In genomic region chr9:70843270-70843669, GRCm38 (mm10) we compare ENCODE assay signal across 13 mouse cellular contexts.
A peak's percentile ranks its signal among the peaks of the same experiment; 100 is the strongest.
DNase-seq lines count a peak whose midpoint lies in the region; ATAC-seq and TF ChIP-seq lines count a peak whose summit lies in the region.
"Had no signal": no experiment of that assay in that cellular context is flagged by ENCODE, and none has a peak within 500 bp of the region (broad histone marks: within the 10 kb centered on the region; RNA-seq: fewer than 3 reads in every experiment).

No protein-coding gene starts in this region.

- no peaks in the 10 kb centered on the region for H3K9me3 ChIP-seq in heart, embryonic 14.5 days (ENCODE audit: control insufficient read depth, low read length)
- no peaks in the 10 kb centered on the region for H3K9me3 ChIP-seq in lung, embryonic 14.5 days (ENCODE audit: low read depth, low read length)
- H3K9me3 ChIP-seq: forebrain, embryonic 13.5 days; midbrain, embryonic 10.5 days had no signal

- H3K9ac ChIP-seq in heart, embryonic 14.5 days (ENCODE audit: low read length): no peak overlapping the region
- no peak overlapping the region for H3K9ac ChIP-seq in lung, embryonic 14.5 days
- H3K9ac ChIP-seq: forebrain, embryonic 13.5 days had no signal

- TF ChIP-seq POLR2A in bone marrow macrophage, adult 2 months (IDR thresholded peaks at IDR 0.05; ENCODE audit: borderline replicate concordance, low read depth, low read length): no peak
- no peak for TF ChIP-seq POLR2A in small intestine, adult 2 months (IDR thresholded peaks at IDR 0.05; ENCODE audit: low read depth, low read length)

- no peak overlapping the region for H3K4me3 ChIP-seq in heart, embryonic 14.5 days (ENCODE audit: control insufficient read depth in 1 of 2, insufficient read depth in 1 of 2, low read depth in 1 of 2, low read length in 2 of 2)
- no peak overlapping the region for H3K4me3 ChIP-seq in lung, embryonic 14.5 days (ENCODE audit: low read depth, low read length)
- H3K4me3 ChIP-seq in bone marrow macrophage, adult 2 months (ENCODE audit: insufficient read depth, low read length): no peak overlapping the region
- no peak overlapping the region for H3K4me3 ChIP-seq in small intestine, adult 2 months (ENCODE audit: low read depth, low read length)
- H3K4me3 ChIP-seq: forebrain, embryonic 13.5 days; midbrain, embryonic 10.5 days had no signal

- H3K4me1 ChIP-seq in heart, embryonic 14.5 days (ENCODE audit: control insufficient read depth in 2 of 2, insufficient read depth in 2 of 2, low read length in 2 of 2): peaks cover 28 to 45% of the 10 kb centered on the region in 2 experiments
- H3K4me1 ChIP-seq in lung, embryonic 14.5 days (ENCODE audit: insufficient read depth): peaks cover 23% of the 10 kb centered on the region; the same call in 1 of the 2 replicates
- peaks cover 47% of the 10 kb centered on the region for H3K4me1 ChIP-seq in bone marrow macrophage, adult 2 months (ENCODE audit: control insufficient read depth, insufficient read depth, low read length)
- H3K4me1 ChIP-seq in small intestine, adult 2 months (ENCODE audit: control insufficient read depth, insufficient read depth, insufficient read length, low read length): peaks cover 22% of the 10 kb centered on the region

- H3K4me2 ChIP-seq in heart, embryonic 14.5 days (ENCODE audit: low read length): no peak overlapping the region
- H3K4me2 ChIP-seq in lung, embryonic 14.5 days: no peak overlapping the region
- H3K4me2 ChIP-seq: forebrain, embryonic 13.5 days had no signal

- DNase-seq in heart, postnatal 36 days: no peak
- DNase-seq in lung, embryonic 14.5 days: no peak
- DNase-seq in lung, postnatal 10 days: no peak
- no peak for DNase-seq in adrenal gland, adult (ENCODE audit: inconsistent age in 2 of 2, low spot score in 1 of 2)
- no peak for DNase-seq in left cerebral cortex, postnatal 36 days (ENCODE audit: low spot score in 2 of 2)
- DNase-seq: cerebellum, adult 11 months; gastrocnemius, postnatal 36 days; kidney, adult 9 months had no signal

- no peak for ATAC-seq in heart, embryonic 14.5 days (ENCODE audit: insufficient number of reproducible peaks, insufficient read depth, low FRiP score, low read depth)
- ATAC-seq in lung, embryonic 14.5 days (ENCODE audit: insufficient read depth): no peak
- ATAC-seq: forebrain, embryonic 13.5 days had no signal

- peak; percentile 35 for TF ChIP-seq CTCF in lung, embryonic 14.5 days (IDR thresholded peaks at IDR 0.05; ENCODE audit: low read depth)
- TF ChIP-seq CTCF in bone marrow macrophage, adult 2 months (IDR thresholded peaks at IDR 0.05; ENCODE audit: low read depth, low read length): no peak
- TF ChIP-seq CTCF in small intestine, adult 2 months (IDR thresholded peaks at IDR 0.05; ENCODE audit: extremely low read depth, insufficient read length, insufficient replicate concordance, low read depth, low read length): peak; percentile 5; the same call in 1 of the 2 replicates

- H3K27ac ChIP-seq in heart, embryonic 14.5 days (replicated peaks in 1 of 2; ENCODE audit: control insufficient read depth in 1 of 2, insufficient read depth in 1 of 2, low read depth in 2 of 2, low read length in 2 of 2): peak overlapping the region; percentile 34 to 46; a peak in 3 of 4 replicates
- peak overlapping the region; percentile 32; the same call in 1 of the 2 replicates for H3K27ac ChIP-seq in lung, embryonic 14.5 days (ENCODE audit: low read depth)
- peak overlapping the region; percentile 64 for H3K27ac ChIP-seq in bone marrow macrophage, adult 2 months (ENCODE audit: insufficient read depth, low read depth, low read length)
- 0 out of 2 replicates have a peak overlapping the region, but pooled peaks have one; percentile 59 for H3K27ac ChIP-seq in small intestine, adult 2 months (ENCODE audit: insufficient read depth, low read depth, low read length)
- H3K27ac ChIP-seq: forebrain, embryonic 13.5 days; midbrain, embryonic 10.5 days had no signal

- no peaks in the 10 kb centered on the region for H3K27me3 ChIP-seq in heart, embryonic 14.5 days (ENCODE audit: control insufficient read depth, insufficient read depth, low read length)
- no peaks in the 10 kb centered on the region for H3K27me3 ChIP-seq in lung, embryonic 14.5 days (ENCODE audit: insufficient read depth, low read length)
- no peaks in the 10 kb centered on the region for H3K27me3 ChIP-seq in small intestine, adult 2 months (ENCODE audit: control insufficient read depth, insufficient read depth, low read length)
- H3K27me3 ChIP-seq: forebrain, embryonic 13.5 days had no signal

- WGBS in heart, embryonic 14.5 days: 95% methylated on average over 4 of the region's 4 CpGs
- WGBS in lung, embryonic 14.5 days: 86% methylated on average over 4 of the region's 4 CpGs
- 94% methylated on average over 4 of the region's 4 CpGs for WGBS in small intestine, adult 2 months

- no peaks in the 10 kb centered on the region for H3K36me3 ChIP-seq in heart, embryonic 14.5 days (ENCODE audit: control insufficient read depth, insufficient read depth, low read length)
- H3K36me3 ChIP-seq in lung, embryonic 14.5 days (ENCODE audit: insufficient read depth): no peaks in the 10 kb centered on the region
- no peaks in the 10 kb centered on the region for H3K36me3 ChIP-seq in small intestine, adult 2 months (ENCODE audit: control insufficient read depth, insufficient read depth, low read length)
- H3K36me3 ChIP-seq: midbrain, embryonic 10.5 days had no signal

- intact Hi-C loops in heart, postnatal 36 days (cut with DNase I): loop anchor here (5.0 kb wide), 1 partner anchor 229 kb away; no protein-coding TSS in a partner anchor
- intact Hi-C loops in left cerebral cortex, postnatal 36 days (cut with DNase I): loop anchor here (10.0 kb wide), 2 partner anchors 168 to 232 kb away; partner anchors contain the start of gene Adam10
